Mouse (Mus musculus): ENCODE measurements around the gene Disc1. TPM values are rescaled to one million over a fixed set of nuclear protein-coding genes. Genes with fewer than 3 reads are reported as not detected.

Disc1 gene
- polyA plus RNA-seq, 1 experiment from 2014 or later: 1.6 TPM

DNA sequence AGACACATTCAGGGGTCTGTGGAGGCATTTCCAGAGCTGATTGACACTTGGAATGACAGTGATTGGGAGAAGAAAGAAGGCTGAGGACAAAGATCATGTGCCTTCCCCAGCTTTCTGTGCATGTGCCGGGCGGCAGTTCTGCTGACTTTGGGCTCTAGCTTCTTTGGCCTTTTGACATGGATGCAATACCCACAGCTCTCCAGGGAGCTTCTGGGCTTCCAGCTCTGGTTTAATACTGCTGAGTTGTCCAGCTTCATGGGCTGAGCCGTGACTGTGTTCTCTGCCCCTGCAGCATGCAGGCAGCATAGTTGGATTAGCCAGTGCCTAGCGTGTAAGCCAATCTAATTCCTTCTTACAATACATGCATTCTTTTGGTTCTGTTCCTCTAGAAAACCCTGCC lies 72.5 kb downstream of the Disc1 start:
- no peak overlapping the region for H3K4me2 ChIP-seq (ENCODE audit: low read depth, low read length)
- no peaks in the 10 kb centered on the region; the same call in 1 of the 2 replicates for H3K27me3 ChIP-seq (replicated peaks; ENCODE audit: control insufficient read depth, insufficient read depth, low read length)
- 58% methylated on average over 4 of the region's 4 CpGs for WGBS
- H3K4me1 ChIP-seq (ENCODE audit: control insufficient read depth, insufficient read depth, low read length): no peaks in the 10 kb centered on the region
- H3K27ac ChIP-seq (replicated peaks; ENCODE audit: low read depth, low read length): no peak overlapping the region
- H3K4me3 ChIP-seq (ENCODE audit: low read depth, low read length): no peak overlapping the region
- H3K9ac ChIP-seq (ENCODE audit: low read depth, low read length): no peak overlapping the region
- DNase-seq (ENCODE audit: low spot score): no peak
- ATAC-seq (ENCODE audit: low read depth): no peak
- H3K36me3 ChIP-seq (ENCODE audit: control insufficient read depth, insufficient read depth, low read length): no peaks in the 10 kb centered on the region
- no peaks in the 10 kb centered on the region for H3K9me3 ChIP-seq (ENCODE audit: control insufficient read depth, low read length)

GRCm38 (mm10) chr8:125127621-125128020 lies 73.6 kb downstream of the Disc1 start:
- DNase-seq (ENCODE audit: low spot score) (no peak), ATAC-seq (ENCODE audit: low read depth) (no peak)
- no peaks in the 10 kb centered on the region for H3K9me3 ChIP-seq (ENCODE audit: control insufficient read depth, low read length)
- H3K36me3 ChIP-seq (ENCODE audit: control insufficient read depth, insufficient read depth, low read length): no peaks in the 10 kb centered on the region
- no peak overlapping the region for H3K9ac ChIP-seq (ENCODE audit: low read depth, low read length)
- no peak overlapping the region for H3K4me3 ChIP-seq (ENCODE audit: low read depth, low read length)
- no peaks in the 10 kb centered on the region; the same call in 1 of the 2 replicates for H3K27me3 ChIP-seq (replicated peaks; ENCODE audit: control insufficient read depth, insufficient read depth, low read length)
- WGBS: 86% methylated on average over 7 of the region's 7 CpGs
- H3K4me1 ChIP-seq (ENCODE audit: control insufficient read depth, insufficient read depth, low read length): no peaks in the 10 kb centered on the region
- no peak overlapping the region for H3K27ac ChIP-seq (replicated peaks; ENCODE audit: low read depth, low read length)
- no peak overlapping the region for H3K4me2 ChIP-seq (ENCODE audit: low read depth, low read length)

- DNase-seq (ENCODE audit: low spot score): peak; percentile 60
- 27% methylated on average over 6 of the region's 6 CpGs for WGBS
- ATAC-seq (ENCODE audit: low read depth): no peak
Measured at GRCm38 (mm10) chr8:125128305-125128704, 74.3 kb downstream of the Disc1 start.

GRCm38 (mm10) chr8:125130835-125131234 lies 76.8 kb downstream of the Disc1 start:
- no peak for ATAC-seq (ENCODE audit: low read depth)
- Histone ChIP-seq H3K27ac (replicated peaks; ENCODE audit: low read depth, low read length) (no peak overlapping the region), H3K4me2 (ENCODE audit: low read depth, low read length) (no peak overlapping the region), H3K9ac (ENCODE audit: low read depth, low read length) (no peak overlapping the region), H3K4me3 (ENCODE audit: low read depth, low read length) (no peak overlapping the region), H3K27me3 (replicated peaks; ENCODE audit: control insufficient read depth, insufficient read depth, low read length) (peaks cover 8% of the 10 kb centered on the region), H3K36me3 (ENCODE audit: control insufficient read depth, insufficient read depth, low read length) (no peaks in the 10 kb centered on the region), H3K4me1 (ENCODE audit: control insufficient read depth, insufficient read depth, low read length) (peaks cover 3% of the 10 kb centered on the region; the same call in 1 of the 2 replicates), H3K9me3 (ENCODE audit: control insufficient read depth, low read length) (no peaks in the 10 kb centered on the region)
- 62% methylated on average over 6 of the region's 6 CpGs for WGBS
- DNase-seq (ENCODE audit: low spot score): peak; percentile 16

More at GRCm38 (mm10) chr8:125128305-125128704, 74.3 kb downstream of the Disc1 start:
- H3K4me2 ChIP-seq (ENCODE audit: low read depth, low read length): no peak overlapping the region
- no peak overlapping the region for H3K4me3 ChIP-seq (ENCODE audit: low read depth, low read length)
- H3K9me3 ChIP-seq (ENCODE audit: control insufficient read depth, low read length): no peaks in the 10 kb centered on the region
- H3K4me1 ChIP-seq (ENCODE audit: control insufficient read depth, insufficient read depth, low read length): no peaks in the 10 kb centered on the region
- H3K9ac ChIP-seq (ENCODE audit: low read depth, low read length): no peak overlapping the region
- H3K27me3 ChIP-seq (replicated peaks; ENCODE audit: control insufficient read depth, insufficient read depth, low read length): peaks cover 1% of the 10 kb centered on the region
- no peak overlapping the region for H3K27ac ChIP-seq (replicated peaks; ENCODE audit: low read depth, low read length)
- no peaks in the 10 kb centered on the region for H3K36me3 ChIP-seq (ENCODE audit: control insufficient read depth, insufficient read depth, low read length)

GRCm38 (mm10) chr8:125131265-125131664 lies 77.3 kb downstream of the Disc1 start:
- no peak for DNase-seq (ENCODE audit: low spot score)
- Histone ChIP-seq H3K4me1 (ENCODE audit: control insufficient read depth, insufficient read depth, low read length) (peaks cover 3% of the 10 kb centered on the region; the same call in 1 of the 2 replicates), H3K4me3 (ENCODE audit: low read depth, low read length) (no peak overlapping the region), H3K27me3 (replicated peaks; ENCODE audit: control insufficient read depth, insufficient read depth, low read length) (peaks cover 8% of the 10 kb centered on the region), H3K9ac (ENCODE audit: low read depth, low read length) (no peak overlapping the region), H3K4me2 (ENCODE audit: low read depth, low read length) (no peak overlapping the region), H3K9me3 (ENCODE audit: control insufficient read depth, low read length) (no peaks in the 10 kb centered on the region), H3K36me3 (ENCODE audit: control insufficient read depth, insufficient read depth, low read length) (no peaks in the 10 kb centered on the region), H3K27ac (replicated peaks; ENCODE audit: low read depth, low read length) (no peak overlapping the region)
- 64% methylated on average over 7 of the region's 7 CpGs for WGBS
- no peak for ATAC-seq (ENCODE audit: low read depth)

DNA sequence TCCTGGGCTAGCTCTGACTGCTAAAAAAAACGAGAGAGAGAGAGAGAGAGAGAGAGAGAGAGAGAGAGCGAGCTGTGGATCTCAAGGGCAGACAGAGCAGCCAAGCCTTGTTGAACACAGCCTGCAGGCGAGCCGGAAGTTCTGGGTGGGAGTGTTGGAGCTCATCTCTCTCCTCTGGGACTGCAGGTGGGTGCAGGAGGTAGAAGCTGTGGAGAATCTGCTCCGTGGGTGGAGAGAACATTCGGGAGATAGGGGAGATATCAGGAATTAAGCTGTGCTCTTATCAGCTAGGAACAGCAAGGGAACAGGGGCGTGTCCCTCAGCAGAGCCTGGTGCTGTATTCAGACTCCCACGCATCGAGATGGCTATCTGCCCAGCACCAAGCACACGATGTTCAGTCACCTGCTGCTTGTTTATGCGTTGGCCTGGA lies 79.7 kb downstream of the Disc1 start:
- H3K27me3 ChIP-seq (replicated peaks; ENCODE audit: control insufficient read depth, insufficient read depth, low read length): peaks cover 8% of the 10 kb centered on the region
- no peak overlapping the region for H3K4me2 ChIP-seq (ENCODE audit: low read depth, low read length)
- peaks cover 3% of the 10 kb centered on the region; the same call in 1 of the 2 replicates for H3K4me1 ChIP-seq (ENCODE audit: control insufficient read depth, insufficient read depth, low read length)
- H3K9ac ChIP-seq (ENCODE audit: low read depth, low read length): no peak overlapping the region
- WGBS: 76% methylated on average over 11 of the region's 11 CpGs
- ATAC-seq (ENCODE audit: low read depth): no peak
- no peak overlapping the region for H3K27ac ChIP-seq (replicated peaks; ENCODE audit: low read depth, low read length)
- H3K4me3 ChIP-seq (ENCODE audit: low read depth, low read length): no peak overlapping the region
- no peaks in the 10 kb centered on the region for H3K36me3 ChIP-seq (ENCODE audit: control insufficient read depth, insufficient read depth, low read length)
- no peak for DNase-seq (ENCODE audit: low spot score)
- H3K9me3 ChIP-seq (ENCODE audit: control insufficient read depth, low read length): no peaks in the 10 kb centered on the region

DNA sequence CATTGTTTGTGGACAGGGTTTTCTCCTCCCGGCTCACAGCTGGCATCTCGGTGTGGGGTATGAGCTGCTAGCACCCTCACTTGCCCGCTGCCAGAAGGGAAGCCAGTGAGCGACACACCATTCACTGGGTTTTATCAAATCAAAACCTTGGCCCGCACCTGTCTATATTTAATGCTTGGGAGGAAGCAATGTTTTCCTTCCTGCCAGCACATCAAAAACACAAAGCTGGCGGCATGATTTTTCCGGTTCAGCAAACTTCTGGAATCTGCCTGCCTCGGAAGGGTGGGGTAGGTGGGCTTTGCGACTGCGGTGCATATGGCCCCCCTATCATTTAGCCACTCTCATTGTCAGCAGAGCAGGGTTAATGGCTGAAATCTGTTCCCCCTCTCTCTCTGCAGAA lies 80.9 kb downstream of the Disc1 start:
- ATAC-seq (ENCODE audit: low read depth) (no peak), DNase-seq (ENCODE audit: low spot score) (peak; percentile 54)
- Histone ChIP-seq H3K4me3 (ENCODE audit: low read depth, low read length) (no peak overlapping the region), H3K4me2 (ENCODE audit: low read depth, low read length) (no peak overlapping the region), H3K27ac (replicated peaks; ENCODE audit: low read depth, low read length) (no peak overlapping the region), H3K27me3 (replicated peaks; ENCODE audit: control insufficient read depth, insufficient read depth, low read length) (peaks cover 8% of the 10 kb centered on the region), H3K4me1 (ENCODE audit: control insufficient read depth, insufficient read depth, low read length) (peaks cover 4% of the 10 kb centered on the region), H3K9me3 (ENCODE audit: control insufficient read depth, low read length) (no peaks in the 10 kb centered on the region), H3K36me3 (ENCODE audit: control insufficient read depth, insufficient read depth, low read length) (no peaks in the 10 kb centered on the region), H3K9ac (ENCODE audit: low read depth, low read length) (no peak overlapping the region)
- 17% methylated on average over 10 of the region's 10 CpGs for WGBS

DNA sequence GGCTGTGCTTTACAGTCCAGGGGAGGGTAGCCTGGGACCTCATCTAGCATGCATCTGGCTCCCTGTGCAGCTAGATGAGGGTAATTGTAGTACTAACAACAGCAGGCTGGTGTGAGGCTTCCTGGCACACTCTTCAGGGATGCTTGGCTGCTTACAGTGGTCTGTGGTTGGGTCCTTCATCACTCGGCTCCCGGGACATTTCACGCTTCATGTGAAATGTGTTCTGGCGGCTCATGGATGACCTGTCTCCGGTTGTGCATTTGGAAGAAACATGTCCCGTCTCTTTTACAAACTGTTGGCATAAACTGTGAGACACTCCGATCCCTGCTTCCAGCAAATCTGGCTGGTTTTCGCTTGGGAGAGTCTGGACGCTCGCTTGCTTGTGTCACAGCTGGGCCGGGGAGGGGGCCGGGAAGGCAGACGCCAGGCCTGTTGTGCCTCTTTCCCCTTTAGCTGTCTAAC lies 85.7 kb downstream of the Disc1 start:
- H3K36me3 ChIP-seq (ENCODE audit: control insufficient read depth, insufficient read depth, low read length): no peaks in the 10 kb centered on the region
- H3K4me3 ChIP-seq (ENCODE audit: low read depth, low read length): no peak overlapping the region
- ATAC-seq (ENCODE audit: low read depth): peak; percentile 89
- H3K27ac ChIP-seq (replicated peaks; ENCODE audit: low read depth, low read length): peak overlapping the region; percentile 3; the same call in 1 of the 2 replicates
- WGBS: 37% methylated on average over 13 of the region's 13 CpGs
- peak; percentile 87 for DNase-seq (ENCODE audit: low spot score)
- no peak overlapping the region for H3K4me2 ChIP-seq (ENCODE audit: low read depth, low read length)
- H3K27me3 ChIP-seq (replicated peaks; ENCODE audit: control insufficient read depth, insufficient read depth, low read length): peaks cover 4% of the 10 kb centered on the region; the same call in 1 of the 2 replicates
- no peak overlapping the region for H3K9ac ChIP-seq (ENCODE audit: low read depth, low read length)
- H3K4me1 ChIP-seq (ENCODE audit: control insufficient read depth, insufficient read depth, low read length): peaks cover 9% of the 10 kb centered on the region
- H3K9me3 ChIP-seq (ENCODE audit: control insufficient read depth, low read length): 0 out of 2 replicates have a peak, but pooled peaks cover 6% of the 10 kb centered on the region

DNA sequence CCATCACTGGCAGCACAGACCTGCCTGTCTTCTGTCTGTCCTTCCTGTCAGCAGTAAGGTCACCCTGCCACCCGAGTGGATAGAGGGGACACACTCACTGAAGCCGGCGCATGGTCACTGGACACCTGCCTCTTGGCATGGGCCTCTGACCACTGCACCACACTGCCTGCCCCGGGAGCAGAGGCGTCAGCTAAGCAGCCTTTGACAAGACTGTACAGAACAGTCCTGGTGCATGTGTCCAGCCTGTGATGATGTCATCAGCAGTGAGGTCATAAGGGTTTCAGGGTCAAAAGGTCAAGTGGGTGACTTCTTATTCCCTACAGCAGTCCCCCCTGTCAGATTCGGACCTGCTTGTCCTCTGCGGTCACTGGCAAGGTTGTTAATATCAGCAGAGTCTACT lies 87.0 kb downstream of the Disc1 start:
- no peak for ATAC-seq (ENCODE audit: low read depth)
- DNase-seq (ENCODE audit: low spot score): no peak

More for the DNA sequence above, 87.0 kb downstream of the Disc1 start:
- Histone ChIP-seq H3K27me3 (replicated peaks; ENCODE audit: control insufficient read depth, insufficient read depth, low read length) (no peaks in the 10 kb centered on the region; the same call in 1 of the 2 replicates), H3K9ac (ENCODE audit: low read depth, low read length) (no peak overlapping the region), H3K4me3 (ENCODE audit: low read depth, low read length) (no peak overlapping the region), H3K4me2 (ENCODE audit: low read depth, low read length) (no peak overlapping the region), H3K27ac (replicated peaks; ENCODE audit: low read depth, low read length) (no peak overlapping the region), H3K9me3 (ENCODE audit: control insufficient read depth, low read length) (0 out of 2 replicates have a peak, but pooled peaks cover 6% of the 10 kb centered on the region), H3K36me3 (ENCODE audit: control insufficient read depth, insufficient read depth, low read length) (no peaks in the 10 kb centered on the region), H3K4me1 (ENCODE audit: control insufficient read depth, insufficient read depth, low read length) (peaks cover 5% of the 10 kb centered on the region)
- 79% methylated on average over 7 of the region's 7 CpGs for WGBS
